Mouse (Mus musculus) megakaryocyte, embryonic 14.5 days (primary cell): ENCODE measurements around the gene Zfp740. TPM values are rescaled to one million over a fixed set of nuclear protein-coding genes. Genes with fewer than 3 reads are reported as not detected.
A peak's percentile ranks its signal among the peaks of the same experiment; 100 is the strongest.
"Not testable (repeated sequence)": the region's sequence is repeated elsewhere in the genome, so short reads cannot be mapped to it uniquely, and the experiment has no call there.

Source experiments
- H3K27me3 ChIP-seq: replicated peaks from 2 replicates; pipeline ENCODE3; 2012; ENCODE audit warnings: inconsistent platforms
- H3K36me3 ChIP-seq: replicated peaks from 2 replicates; pipeline ENCODE3; 2012; ENCODE audit warnings: low read length, inconsistent platforms, mixed read lengths
- H3K4me1 ChIP-seq: 2 replicates; pipeline ENCODE4 v1.6.1; 2012; ENCODE audit warnings: inconsistent platforms
- H3K4me3 ChIP-seq: replicated peaks from 2 replicates; pipeline ENCODE3; 2012; ENCODE audit warnings: moderate library complexity, mild to moderate bottlenecking, inconsistent platforms
- H3K9me3 ChIP-seq: 2 replicates; pipeline ENCODE4 v1.6.1; 2012; ENCODE audit warnings: inconsistent platforms
- FLI1 ChIP-seq: IDR thresholded peaks from 2 replicates; pipeline ENCODE4 v1.6.1; 2012; ENCODE audit warnings: low read length, inconsistent platforms, mixed read lengths
- GATA1 ChIP-seq: IDR thresholded peaks from 3 replicates; pipeline ENCODE4 v1.6.1; 2012; ENCODE audit warnings: mixed read lengths, low read length, inconsistent platforms, borderline replicate concordance
- polyA plus RNA-seq: library from polyadenylated mRNA; stranded (reverse); fragments of >175 nt; gene quantifications from 2 replicates; pipeline ENCODE4 v1.2.3, GENCODE M21; 2012; ENCODE audit warnings: low replicate concordance; ENCODE audit not compliant: insufficient read depth

Zfp740 gene
- polyA plus RNA-seq, 1 experiment: 3.8 TPM

DNA sequence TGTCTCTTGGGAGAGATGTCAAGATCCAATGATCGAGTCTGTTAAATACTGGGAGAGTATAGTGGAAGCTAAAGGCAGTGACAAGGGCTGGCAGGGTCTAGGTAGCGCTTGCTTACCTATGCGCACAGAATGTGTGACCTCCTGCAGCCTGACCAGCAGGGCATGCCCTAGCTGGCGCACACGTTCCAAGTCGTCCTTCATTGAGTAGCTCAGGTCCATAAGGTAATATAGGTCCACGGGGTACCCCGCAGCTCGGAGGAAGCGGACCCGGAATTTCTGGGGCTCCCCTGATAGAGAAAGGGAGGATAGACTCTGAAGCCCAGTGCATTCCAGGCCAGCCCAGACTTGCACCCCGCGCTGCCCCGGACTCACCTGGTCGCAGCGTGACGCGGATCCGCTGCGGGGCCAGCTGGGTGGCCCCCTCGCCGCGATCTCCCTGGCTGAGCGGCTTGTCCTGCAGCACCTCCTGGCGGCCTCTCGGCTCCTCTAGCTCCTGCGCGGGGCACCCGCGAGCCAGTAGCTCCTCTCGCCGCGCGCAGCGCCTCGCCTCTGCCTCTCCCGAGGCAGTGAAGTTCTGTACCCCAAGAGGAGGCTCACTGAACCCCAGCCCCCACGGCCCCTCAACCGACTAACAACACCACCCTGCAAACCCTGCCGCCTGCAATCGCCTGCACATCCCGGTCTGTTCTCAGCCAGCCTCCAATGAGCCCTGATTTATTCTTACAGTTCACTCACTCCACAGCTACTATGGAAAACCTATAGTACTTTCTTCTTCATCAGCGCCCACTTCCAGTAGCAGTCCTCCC lies 21.3 kb downstream of the Zfp740 start:
- Histone ChIP-seq H3K36me3 (peaks cover 3% of the 10 kb centered on the region), H3K4me1 (peaks cover 29% of the 10 kb centered on the region), H3K27me3 (peaks cover 39% of the 10 kb centered on the region), H3K4me3 (peak overlapping the region; percentile 90), H3K9me3 (peaks cover 4% of the 10 kb centered on the region)
- no peak for TF ChIP-seq FLI1
- no peak for TF ChIP-seq GATA1

DNA sequence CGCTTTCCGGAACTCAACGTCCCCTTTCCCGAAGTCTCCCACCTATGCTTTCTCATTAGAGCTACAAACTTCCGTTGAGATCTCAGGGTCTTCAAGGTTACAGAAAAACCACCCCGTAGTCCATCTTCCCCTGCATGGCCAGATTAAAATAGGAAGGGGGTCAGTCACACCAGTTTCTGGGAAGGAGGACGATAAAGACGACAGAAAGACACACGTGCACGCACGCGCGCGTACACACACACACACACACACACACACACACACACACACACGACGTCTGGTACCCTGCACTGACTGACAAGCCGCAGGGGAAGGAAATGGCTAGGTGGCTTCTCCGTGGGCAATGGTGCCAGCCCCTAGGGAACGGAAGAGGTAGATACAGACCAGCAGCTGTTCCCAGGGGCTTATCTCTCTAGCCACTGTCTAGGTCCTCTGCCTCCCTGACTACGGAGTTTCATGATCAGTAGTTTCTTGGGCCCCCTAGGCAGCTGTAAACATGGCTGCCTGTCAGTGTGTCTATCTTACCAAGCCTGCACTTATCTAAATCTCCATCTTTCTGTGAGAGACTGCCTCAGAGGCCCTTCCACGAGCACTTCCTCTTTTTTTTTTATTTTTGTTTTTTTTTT lies 22.1 kb downstream of the Zfp740 start:
- H3K36me3 ChIP-seq: peaks cover 3% of the 10 kb centered on the region
- H3K4me1 ChIP-seq: peaks cover 29% of the 10 kb centered on the region
- peaks cover 39% of the 10 kb centered on the region for H3K27me3 ChIP-seq
- H3K9me3 ChIP-seq: peaks cover 4% of the 10 kb centered on the region
- H3K4me3 ChIP-seq: peak overlapping the region; percentile 90
- TF ChIP-seq GATA1 (peak; percentile 22; the same call in 1 of the 3 replicates), FLI1 (no peak)

DNA sequence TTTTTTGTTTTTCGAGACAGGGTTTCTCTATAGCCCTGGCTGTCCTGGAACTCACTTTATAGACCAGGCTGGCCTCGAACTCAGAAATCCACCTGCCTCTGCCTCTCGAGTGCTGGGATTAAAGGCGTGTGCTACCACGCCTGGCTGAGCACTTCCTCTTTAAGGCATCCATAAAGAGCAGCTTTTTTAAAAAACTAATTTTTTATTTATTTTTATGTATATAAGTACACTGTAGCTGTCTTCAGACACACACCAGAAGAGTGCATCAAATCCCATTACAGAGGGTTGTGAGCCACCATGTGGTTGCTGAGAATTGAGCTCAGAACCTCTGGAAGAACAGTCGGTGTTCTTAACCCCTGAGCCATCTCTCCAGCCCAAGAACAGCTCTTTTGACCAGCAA lies 22.6 kb downstream of the Zfp740 start:
- not testable (repeated sequence) for H3K9me3 ChIP-seq, H3K4me3 ChIP-seq, H3K36me3 ChIP-seq
- peaks cover 33% of the 10 kb centered on the region for H3K4me1 ChIP-seq
- peaks cover 40% of the 10 kb centered on the region for H3K27me3 ChIP-seq

DNA sequence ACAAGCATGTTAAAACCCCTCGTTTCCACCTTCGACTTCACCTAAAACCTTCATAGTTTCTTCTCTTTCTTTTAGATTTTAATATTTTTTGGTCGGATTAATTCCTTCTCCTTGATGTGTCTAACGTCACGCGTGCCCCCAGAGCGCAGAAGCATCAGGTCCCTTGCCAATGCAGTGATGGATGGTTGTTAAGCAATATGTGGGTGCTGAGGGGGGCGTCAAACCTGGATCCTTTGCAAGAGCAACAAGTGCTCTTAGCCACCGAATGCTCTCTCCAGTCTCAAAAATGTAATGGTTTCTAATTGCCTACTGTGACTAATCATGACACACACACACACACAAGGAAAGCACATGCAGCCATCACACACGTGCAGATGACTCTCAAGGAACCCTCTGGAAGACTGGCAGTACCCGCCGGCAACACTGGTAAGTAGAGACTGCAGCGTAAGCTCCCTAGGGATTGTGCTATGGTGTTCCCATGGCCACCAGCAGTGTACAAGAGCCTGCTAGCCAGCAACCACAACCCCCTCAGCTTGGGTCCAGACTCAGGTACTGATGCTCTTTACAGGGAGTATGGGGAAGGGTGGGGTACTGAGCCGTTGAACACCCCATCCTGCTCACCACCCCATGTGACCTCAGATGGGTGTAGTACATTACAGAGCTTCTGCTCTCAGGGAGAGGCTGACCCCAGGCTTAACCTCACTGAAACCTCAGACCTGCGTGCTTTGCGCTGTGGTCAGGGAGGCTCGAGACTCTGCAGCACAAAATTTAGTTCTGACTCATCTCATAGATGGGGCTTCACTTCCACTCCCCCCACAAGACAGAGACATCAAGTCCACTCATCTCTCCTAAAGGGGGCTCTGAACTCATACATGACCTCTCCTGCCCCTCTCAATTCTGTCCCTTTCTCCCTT lies 27.6 kb downstream of the Zfp740 start:
- Histone ChIP-seq H3K9me3 (peaks cover 4% of the 10 kb centered on the region), H3K36me3 (peaks cover 19% of the 10 kb centered on the region), H3K27me3 (peaks cover 24% of the 10 kb centered on the region), H3K4me1 (peaks cover 68% of the 10 kb centered on the region), H3K4me3 (peak overlapping the region; percentile 86)
- no peak for TF ChIP-seq FLI1
- no peak for TF ChIP-seq GATA1

DNA sequence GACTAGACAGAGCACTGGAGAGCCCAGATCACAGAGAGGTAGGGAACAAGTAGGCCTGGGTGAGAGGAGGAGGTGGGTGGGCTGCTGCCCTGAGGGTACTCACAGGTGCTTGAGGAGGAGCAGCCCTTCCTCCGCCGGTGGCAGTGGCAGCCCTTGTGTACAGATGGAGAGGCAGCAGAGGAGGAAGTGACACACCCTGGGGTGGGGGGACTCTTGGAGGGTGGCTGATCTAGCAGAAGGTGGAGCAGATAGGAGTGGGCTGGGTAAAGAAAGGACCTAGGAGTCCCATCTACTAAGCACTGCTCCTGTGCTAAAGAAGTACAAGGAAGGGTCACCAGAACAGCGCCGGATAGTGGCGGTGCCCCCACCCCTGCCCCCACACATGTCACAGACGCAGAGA lies 28.7 kb downstream of the Zfp740 start, which contains the start of gene Itgb7:
Gene Itgb7 (minus strand): TSS at position 197 of the 400 bp plus-strand sequence.
- Histone ChIP-seq H3K9me3 (no peaks in the 10 kb centered on the region), H3K4me1 (peaks cover 70% of the 10 kb centered on the region), H3K4me3 (peak within 1 kb of the TSS; percentile 86), H3K36me3 (peaks cover 25% of the 10 kb centered on the region), H3K27me3 (peaks cover 21% of the 10 kb centered on the region)
- TF ChIP-seq GATA1 (no peak), FLI1 (no peak)

DNA sequence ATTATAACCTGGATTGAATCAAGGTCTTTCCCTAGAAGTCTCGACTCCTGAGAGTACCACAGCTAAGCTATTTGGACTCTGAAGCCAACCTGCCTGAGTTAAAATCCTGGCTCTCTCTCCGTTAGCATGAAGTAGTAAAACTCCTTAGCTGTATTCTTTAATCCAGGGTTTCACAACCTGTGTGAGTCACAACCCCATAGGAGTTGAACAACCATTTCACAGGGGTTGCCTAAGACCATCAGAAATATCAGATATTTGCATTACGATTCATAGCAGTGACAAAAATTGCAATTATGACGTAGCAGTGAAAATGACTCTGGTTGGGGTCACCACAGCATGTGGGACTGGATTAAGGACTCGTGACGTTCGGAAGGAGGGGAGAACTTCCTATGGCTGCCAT lies 29.7 kb downstream of the Zfp740 start:
- peaks cover 62% of the 10 kb centered on the region for H3K4me1 ChIP-seq
- no peak overlapping the region for H3K4me3 ChIP-seq
- TF ChIP-seq GATA1: no peak
- no peak for TF ChIP-seq FLI1
- peaks cover 34% of the 10 kb centered on the region for H3K36me3 ChIP-seq
- H3K9me3 ChIP-seq: no peaks in the 10 kb centered on the region
- H3K27me3 ChIP-seq: peaks cover 15% of the 10 kb centered on the region

DNA sequence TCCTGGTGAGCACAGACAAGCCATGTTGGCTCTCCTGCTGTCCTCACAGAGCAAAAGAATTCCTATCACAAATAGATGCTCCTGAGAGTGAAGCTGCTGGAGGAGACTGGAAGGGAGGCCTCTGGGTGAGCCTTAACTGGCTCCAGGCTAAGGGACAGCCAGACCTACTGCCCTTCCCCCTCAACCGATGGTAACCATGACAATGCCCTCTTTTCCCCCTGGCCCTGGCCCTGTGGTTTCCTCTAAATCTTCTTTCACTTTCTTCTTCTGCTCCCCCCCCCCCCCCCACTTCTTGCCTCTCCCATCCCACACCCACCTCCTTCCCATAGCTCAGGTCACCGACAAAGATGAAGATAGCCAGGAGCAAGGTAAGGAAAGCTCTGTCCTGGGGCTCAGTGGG lies 30.8 kb downstream of the Zfp740 start:
- Histone ChIP-seq H3K4me1 (peaks cover 66% of the 10 kb centered on the region), H3K4me3 (peak overlapping the region; percentile 80)

DNA sequence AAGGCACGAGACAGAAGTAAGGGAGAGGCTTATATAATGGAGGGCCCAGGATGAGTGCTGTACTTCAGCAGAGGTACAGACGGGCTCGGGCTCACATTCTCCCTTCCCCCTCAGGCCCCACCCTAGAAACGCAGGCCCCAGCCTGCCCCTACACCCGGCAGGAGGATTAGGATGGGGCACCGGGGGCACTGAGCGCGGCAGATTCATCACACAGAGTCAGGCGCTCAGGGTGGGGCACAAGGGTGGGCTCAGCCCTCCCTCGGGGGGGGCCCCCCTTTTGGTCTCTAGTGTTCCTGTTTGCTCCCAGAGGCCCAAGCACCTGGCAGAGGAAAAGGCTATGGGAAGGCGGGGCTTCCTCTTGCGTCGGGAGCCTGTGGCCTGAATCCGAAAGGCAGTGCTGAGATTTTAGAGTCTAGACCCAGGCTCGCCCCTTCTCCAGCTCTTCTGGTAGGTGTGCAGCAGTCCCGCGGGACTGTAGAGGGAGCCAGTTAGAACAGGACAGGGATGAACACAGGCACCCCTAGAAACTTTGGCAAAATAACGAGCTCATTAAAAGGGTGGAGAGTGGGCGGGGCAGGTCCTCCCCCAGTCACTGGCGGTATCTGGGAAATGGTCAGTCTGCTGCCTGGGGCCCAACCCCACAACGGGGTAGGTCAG lies 32.5 kb downstream of the Zfp740 start:
- Histone ChIP-seq H3K4me3 (no peak overlapping the region), H3K36me3 (peaks cover 59% of the 10 kb centered on the region), H3K4me1 (peaks cover 79% of the 10 kb centered on the region), H3K27me3 (peaks cover 10% of the 10 kb centered on the region), H3K9me3 (no peaks in the 10 kb centered on the region)
- TF ChIP-seq FLI1 (no peak), GATA1 (no peak)

More for the DNA sequence above, 30.8 kb downstream of the Zfp740 start:
- H3K36me3 ChIP-seq: peaks cover 45% of the 10 kb centered on the region
- no peaks in the 10 kb centered on the region for H3K9me3 ChIP-seq
- H3K27me3 ChIP-seq: peaks cover 11% of the 10 kb centered on the region
- TF ChIP-seq FLI1 (no peak), GATA1 (no peak)

DNA sequence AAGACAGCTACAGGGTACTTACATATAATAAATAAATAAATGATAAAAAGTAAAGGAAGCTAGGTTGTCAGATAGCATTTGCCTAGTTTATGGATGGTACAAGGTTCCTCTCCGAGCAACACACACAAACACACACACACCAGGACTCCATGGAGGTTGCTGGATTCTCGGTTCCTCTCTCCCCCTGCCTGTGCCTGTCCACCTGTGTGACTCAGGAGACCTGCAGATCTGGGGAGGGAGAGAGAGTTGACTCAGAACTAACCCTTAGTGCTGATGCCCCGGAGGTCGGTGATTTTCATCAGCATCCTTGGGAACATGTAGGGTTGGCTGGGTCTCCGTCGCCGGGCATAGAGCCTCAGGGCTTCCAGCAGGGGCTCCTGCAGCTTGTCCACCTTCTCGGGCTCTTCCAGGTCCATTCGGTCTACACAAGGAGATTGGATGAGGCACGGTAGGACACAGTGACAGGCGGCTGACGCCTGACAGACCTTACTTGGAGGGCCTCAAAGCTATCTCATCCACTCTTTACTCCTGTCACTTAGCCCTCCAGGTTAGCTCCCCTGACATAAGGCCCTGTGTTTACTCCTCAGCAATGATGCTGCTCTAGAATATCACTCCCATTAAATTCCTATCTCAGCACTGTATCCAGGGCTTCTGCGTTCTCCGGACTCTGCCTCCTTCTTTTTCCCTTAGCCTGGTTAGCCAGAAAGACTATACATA lies 35.7 kb downstream of the Zfp740 start:
- H3K9me3 ChIP-seq: no peaks in the 10 kb centered on the region
- H3K36me3 ChIP-seq: peaks cover 79% of the 10 kb centered on the region
- H3K27me3 ChIP-seq: no peaks in the 10 kb centered on the region
- TF ChIP-seq GATA1: no peak
- TF ChIP-seq FLI1: no peak
- H3K4me3 ChIP-seq: no peak overlapping the region
- H3K4me1 ChIP-seq: peaks cover 79% of the 10 kb centered on the region
